Mouse (Mus musculus) stomach, embryonic 15.5 days (tissue): ENCODE measurements around the gene Spdef. TPM values are rescaled to one million over a fixed set of nuclear protein-coding genes. Genes with fewer than 3 reads are reported as not detected.

Source experiments
- ATAC-seq: fragments of 200-750 bp; cut with Nextera tagmentation; 2 replicates; pipeline ENCODE4 v1.8.0; 2017; ENCODE audit warnings: low read depth, moderate number of reproducible peaks, moderate TSS enrichment; ENCODE audit not compliant: insufficient read depth, low FRiP score
- H3K27ac ChIP-seq: fragments of 300-500 bp; sonication (generic); 2 replicates; pipeline ENCODE4 v1.5.1; 2015; ENCODE audit warnings: mild to moderate bottlenecking, inconsistent platforms
- H3K27me3 ChIP-seq: fragments of 300-500 bp; sonication (generic); replicated peaks from 2 replicates; pipeline ENCODE4 v1.6.1; 2015; ENCODE audit warnings: inconsistent platforms
- H3K36me3 ChIP-seq: fragments of 300-500 bp; sonication (generic); 2 replicates; pipeline ENCODE4 v1.6.1; 2015; ENCODE audit warnings: inconsistent platforms
- H3K4me1 ChIP-seq: fragments of 300-500 bp; sonication (generic); 2 replicates; pipeline ENCODE4 v1.6.1; 2015; ENCODE audit warnings: inconsistent platforms
- H3K4me2 ChIP-seq: fragments of 300-500 bp; sonication (generic); 2 replicates; pipeline ENCODE4 v1.6.1; 2015; ENCODE audit warnings: mild to moderate bottlenecking, inconsistent platforms
- H3K4me3 ChIP-seq: fragments of 300-500 bp; sonication (generic); replicated peaks from 2 replicates; pipeline ENCODE4 v1.5.1; 2015; ENCODE audit warnings: inconsistent platforms
- H3K9ac ChIP-seq: fragments of 300-500 bp; sonication (generic); 2 replicates; pipeline ENCODE4 v1.6.1; 2015; ENCODE audit warnings: inconsistent platforms
- H3K9me3 ChIP-seq: fragments of 300-500 bp; sonication (generic); 2 replicates; pipeline ENCODE4 v1.6.1; 2016; ENCODE audit warnings: inconsistent platforms
- WGBS: fragments of 180-500 bp; shearing (Covaris S2); methylation state at CpG from one replicate; pipeline ENCODE4 v1.1.7; 2015; 5-methylcytosine and 5-hydroxymethylcytosine counted together
- polyA plus RNA-seq: library from polyadenylated mRNA; unstranded; fragments of >200 nt; fragmentation: Nextera tagmentation; extraction: Ambion mirVana; gene quantifications from 2 replicates; pipeline ENCODE4 v1.2.1, GENCODE M21; 2015

The Spdef gene
- polyA plus RNA-seq, 1 experiment from 2014 or later, result 18.9 TPM

DNA sequence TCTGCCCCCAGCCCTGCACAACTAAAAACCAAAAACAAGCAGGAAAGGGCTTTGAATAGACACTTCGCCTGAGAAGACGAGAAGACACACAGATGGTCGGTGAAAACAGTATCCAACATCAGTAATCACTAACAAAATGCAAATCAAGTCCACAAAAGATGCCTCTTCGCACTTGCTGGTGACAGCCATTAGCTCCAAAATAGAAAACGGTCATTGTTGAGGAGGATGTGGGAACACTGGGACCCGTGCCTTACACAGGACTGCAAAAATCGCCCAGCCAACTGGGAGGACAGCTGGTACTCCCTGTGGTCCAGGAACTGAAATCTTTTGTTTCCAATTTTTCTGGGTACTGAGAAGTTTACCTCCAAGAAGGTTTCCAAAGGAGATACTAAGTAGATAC is 54.8 kb downstream of the Spdef start:
- no peaks in the 10 kb centered on the region for H3K4me1 ChIP-seq
- no peak for ATAC-seq
- H3K9me3 ChIP-seq, result no peaks in the 10 kb centered on the region
- 85% methylated on average over 7 of the region's 7 CpGs for WGBS
- no peak overlapping the region for H3K9ac ChIP-seq
- no peak overlapping the region for H3K4me2 ChIP-seq
- H3K27ac ChIP-seq, result no peak overlapping the region
- H3K27me3 ChIP-seq, result no peaks in the 10 kb centered on the region
- H3K4me3 ChIP-seq, result no peak overlapping the region
- H3K36me3 ChIP-seq, result no peaks in the 10 kb centered on the region

- Histone ChIP-seq H3K4me2 (no peak overlapping the region), H3K27ac (no peak overlapping the region), H3K4me3 (no peak overlapping the region), H3K36me3 (no peaks in the 10 kb centered on the region), H3K27me3 (no peaks in the 10 kb centered on the region), H3K9ac (no peak overlapping the region), H3K4me1 (no peaks in the 10 kb centered on the region), H3K9me3 (no peaks in the 10 kb centered on the region)
- ATAC-seq, result no peak
- WGBS, result 75% methylated on average over 6 of the region's 6 CpGs
Measured at GRCm38 (mm10) chr17:27671720-27672119, 57.0 kb downstream of the Spdef start.

Other genes starting within 250 kb of the Spdef start
- 0.15 and 0.35 TPM in 2 replicates for gene Grm4, start 207.6 kb downstream of the Spdef start, polyA plus RNA-seq
- 193 and 215 TPM in 2 replicates for gene Hmga1, start 172.5 kb downstream of the Spdef start, polyA plus RNA-seq
- gene AI413582, start 163.2 kb downstream of the Spdef start, polyA plus RNA-seq, result 23.6 and 33.1 TPM in 2 replicates
- gene Nudt3, start 105.5 kb downstream of the Spdef start, polyA plus RNA-seq, result 78.6 and 79.3 TPM in 2 replicates
- not detected in 2 replicates for gene RPS10-NUDT3, start 93.7 kb downstream of the Spdef start, polyA plus RNA-seq
- gene Rps10, start 92.3 kb downstream of the Spdef start, polyA plus RNA-seq, result 933 and 955 TPM in 2 replicates
- gene Pacsin1, start 73.4 kb downstream of the Spdef start, polyA plus RNA-seq, result 1.9 TPM in 2 replicates
- gene D17Wsu92e, start 91.7 kb upstream of the Spdef start, polyA plus RNA-seq, result 20.0 and 23.1 TPM in 2 replicates
- 247 and 276 TPM in 2 replicates for gene Snrpc, start 109.2 kb upstream of the Spdef start, polyA plus RNA-seq
- 3.8 and 5.3 TPM in 2 replicates for gene Uhrf1bp1, start 127.5 kb upstream of the Spdef start, polyA plus RNA-seq
- 14.9 and 18.4 TPM in 2 replicates for gene Anks1, start 180.4 kb upstream of the Spdef start, polyA plus RNA-seq
- 56.3 and 62.4 TPM in 2 replicates for gene Taf11, start 180.9 kb upstream of the Spdef start, polyA plus RNA-seq